ENCODE assay signal across 14 mouse cellular contexts in genomic region chr14:17859790-17860385, GRCm38 (mm10).
DNase-seq lines count a peak whose midpoint lies in the region; ATAC-seq and TF ChIP-seq lines count a peak whose summit lies in the region.
"Had no signal": no experiment of that assay in that cellular context is flagged by ENCODE, and none has a peak within 500 bp of the region (broad histone marks: within the 10 kb centered on the region; RNA-seq: fewer than 3 reads in every experiment).

No protein-coding gene starts in this region.

- TF ChIP-seq POLR2A in cerebellum, adult 2 months (IDR thresholded peaks at IDR 0.05; ENCODE audit: borderline replicate concordance, insufficient read depth, low read length): no peak

- 76% methylated on average over 5 of the region's 5 CpGs for WGBS in midbrain, postnatal 0 days
- WGBS in midbrain, embryonic 15.5 days: 86% methylated on average over 5 of the region's 5 CpGs
- 12% methylated on average over 5 of the region's 5 CpGs for WGBS in cerebellum, adult 2 months

- DNase-seq in heart, postnatal 4 days: peak; percentile 5
- DNase-seq in heart, adult 11 months: no peak
- DNase-seq in midbrain, postnatal 0 days (ENCODE audit: low spot score): peak; percentile 12
- peak; percentile 75 to 85 for DNase-seq in cerebellum, adult 2 months
- DNase-seq in kidney, postnatal 25 days: peak; percentile 74 to 79
- DNase-seq in gastrocnemius, postnatal 10 days: no peak
- DNase-seq: B cell, adult 2 months had no signal

- H3K36me3 ChIP-seq in midbrain, postnatal 0 days (ENCODE audit: insufficient read depth, low read length): no peaks in the 10 kb centered on the region
- no peaks in the 10 kb centered on the region for H3K36me3 ChIP-seq in midbrain, embryonic 15.5 days (replicated peaks)
- H3K36me3 ChIP-seq: G1E; heart, embryonic 13.5 days; liver, embryonic 15.5 days had no signal

- H3K9me3 ChIP-seq in midbrain, postnatal 0 days (ENCODE audit: low read length): no peaks in the 10 kb centered on the region
- no peaks in the 10 kb centered on the region for H3K9me3 ChIP-seq in midbrain, embryonic 15.5 days
- H3K9me3 ChIP-seq: G1E; heart, embryonic 13.5 days; liver, embryonic 15.5 days had no signal

- no peak overlapping the region for H3K4me2 ChIP-seq in midbrain, postnatal 0 days (ENCODE audit: low read depth, low read length, poor library complexity, severe bottlenecking)
- no peak overlapping the region for H3K4me2 ChIP-seq in midbrain, embryonic 15.5 days
- H3K4me2 ChIP-seq: heart, embryonic 13.5 days; hindbrain, embryonic 14.5 days; liver, embryonic 15.5 days had no signal

- TF ChIP-seq CTCF in midbrain, postnatal 0 days (IDR thresholded peaks at IDR 0.05): no peak
- no peak for TF ChIP-seq CTCF in cerebellum, adult 2 months (IDR thresholded peaks at IDR 0.05; ENCODE audit: borderline replicate concordance, insufficient read depth, low read depth, low read length)

- no peak overlapping the region for H3K9ac ChIP-seq in midbrain, postnatal 0 days (replicated peaks; ENCODE audit: low read length, poor library complexity, severe bottlenecking)
- no peak overlapping the region for H3K9ac ChIP-seq in midbrain, embryonic 15.5 days
- H3K9ac ChIP-seq: heart, embryonic 13.5 days; hindbrain, embryonic 14.5 days; liver, embryonic 15.5 days had no signal

- no peaks in the 10 kb centered on the region for H3K27me3 ChIP-seq in midbrain, postnatal 0 days (ENCODE audit: insufficient read depth, low read length)
- H3K27me3 ChIP-seq in midbrain, embryonic 15.5 days (replicated peaks): no peaks in the 10 kb centered on the region
- H3K27me3 ChIP-seq in cerebellum, adult 2 months (ENCODE audit: control insufficient read depth, insufficient read depth, low read length): no peaks in the 10 kb centered on the region
- H3K27me3 ChIP-seq: heart, embryonic 13.5 days; liver, embryonic 15.5 days had no signal

- H3K4me3 ChIP-seq in midbrain, postnatal 0 days (ENCODE audit: low read depth, low read length): no peak overlapping the region
- no peak overlapping the region for H3K4me3 ChIP-seq in midbrain, embryonic 15.5 days
- no peak overlapping the region for H3K4me3 ChIP-seq in cerebellum, adult 2 months (replicated peaks; ENCODE audit: insufficient read depth, low read depth, low read length)
- H3K4me3 ChIP-seq: heart, embryonic 13.5 days; liver, embryonic 15.5 days had no signal

- ATAC-seq in midbrain, postnatal 0 days (ENCODE audit: low FRiP score): no peak
- no peak for ATAC-seq in midbrain, embryonic 15.5 days (replicated peaks)
- no peak for ATAC-seq in monocyte, adult 5-6 weeks (replicated peaks; ENCODE audit: insufficient number of reproducible peaks, low FRiP score, low TSS enrichment, poor library complexity, severe bottlenecking)
- ATAC-seq: midbrain, embryonic 16.5 days had no signal

- H3K27ac ChIP-seq in midbrain, postnatal 0 days (ENCODE audit: low read depth, low read length): no peak overlapping the region
- H3K27ac ChIP-seq in midbrain, embryonic 15.5 days: no peak overlapping the region
- H3K27ac ChIP-seq in cerebellum, adult 2 months (ENCODE audit: insufficient read depth, low read length): no peak overlapping the region
- H3K27ac ChIP-seq: heart, embryonic 13.5 days; hindbrain, embryonic 14.5 days; liver, embryonic 15.5 days had no signal

- H3K4me1 ChIP-seq in midbrain, postnatal 0 days (ENCODE audit: insufficient read depth, low read length): no peaks in the 10 kb centered on the region
- H3K4me1 ChIP-seq in midbrain, embryonic 15.5 days: no peaks in the 10 kb centered on the region
- H3K4me1 ChIP-seq in cerebellum, adult 2 months (ENCODE audit: control insufficient read depth, insufficient read depth, low read length): peaks cover 5% of the 10 kb centered on the region
- H3K4me1 ChIP-seq: heart, embryonic 13.5 days; liver, embryonic 15.5 days had no signal

Comparison
In these comparisons a context has a peak if more than half of its experiments do, and no peak if none do; other contexts are left out.
1. DNase-seq: peak in heart, postnatal 4 days (single experiment), midbrain, postnatal 0 days (single experiment), cerebellum, adult 2 months (2 of 2) and kidney, postnatal 25 days (2 of 2); none in heart, adult 11 months (single experiment) and gastrocnemius, postnatal 10 days (single experiment).